Mouse (Mus musculus) heart, embryonic 12.5 days (tissue): ENCODE data around the gene Megf8. TPM values are rescaled to one million over a fixed set of nuclear protein-coding genes. Genes with fewer than 3 reads are reported as not detected.
A peak's percentile ranks its signal among the peaks of the same experiment; 100 is the strongest.

Experiments
- ATAC-seq: fragments of 200-750 bp; cut with Nextera tagmentation; 2 replicates; pipeline ENCODE4 v1.8.0; 2017; ENCODE audit warnings: moderate TSS enrichment, moderate library complexity; ENCODE audit not compliant: insufficient number of reproducible peaks, low FRiP score
- H3K27ac ChIP-seq: fragments of 300-500 bp; sonication (generic); 2 replicates; pipeline ENCODE4 v1.5.1; 2016; ENCODE audit warnings: mild to moderate bottlenecking, moderate library complexity; ENCODE audit not compliant: poor library complexity, severe bottlenecking
- H3K27me3 ChIP-seq: fragments of 300-500 bp; sonication (generic); replicated peaks from 2 replicates; pipeline ENCODE4 v1.6.1; 2016; ENCODE audit warnings: mild to moderate bottlenecking, moderate library complexity
- H3K36me3 ChIP-seq: fragments of 300-500 bp; sonication (generic); 2 replicates; pipeline ENCODE4 v1.6.1; 2016; ENCODE audit warnings: mild to moderate bottlenecking, moderate library complexity
- H3K4me1 ChIP-seq: fragments of 300-500 bp; sonication (generic); replicated peaks from 2 replicates; pipeline ENCODE4 v1.6.1; 2016; ENCODE audit warnings: mild to moderate bottlenecking
- H3K4me2 ChIP-seq: fragments of 300-500 bp; sonication (generic); 2 replicates; pipeline ENCODE4 v1.6.1; 2016; ENCODE audit warnings: mild to moderate bottlenecking, moderate library complexity
- H3K4me3 ChIP-seq: fragments of 300-500 bp; sonication (generic); 2 replicates; pipeline ENCODE4 v1.5.1; 2016; ENCODE audit warnings: mild to moderate bottlenecking
- H3K9ac ChIP-seq: fragments of 300-500 bp; sonication (generic); 2 replicates; pipeline ENCODE4 v1.6.1; 2016; ENCODE audit warnings: mild to moderate bottlenecking, moderate library complexity
- H3K9me3 ChIP-seq: fragments of 300-500 bp; sonication (generic); replicated peaks from 2 replicates; pipeline ENCODE4 v1.6.1; 2016; ENCODE audit warnings: mild to moderate bottlenecking, moderate library complexity
- WGBS: fragments of 180-500 bp; shearing (Covaris S2); methylation state at CpG from one replicate; pipeline ENCODE4 v1.1.7; 2016; 5-methylcytosine and 5-hydroxymethylcytosine counted together
- polyA plus RNA-seq: library from polyadenylated mRNA; unstranded; fragments of >200 nt; fragmentation: Nextera tagmentation; extraction: Ambion mirVana; gene quantifications from 2 replicates; pipeline ENCODE4 v1.2.1, GENCODE M21; 2016

Gene Megf8
- polyA plus RNA-seq, 1 experiment from 2014 or later: 10.3 TPM

DNA sequence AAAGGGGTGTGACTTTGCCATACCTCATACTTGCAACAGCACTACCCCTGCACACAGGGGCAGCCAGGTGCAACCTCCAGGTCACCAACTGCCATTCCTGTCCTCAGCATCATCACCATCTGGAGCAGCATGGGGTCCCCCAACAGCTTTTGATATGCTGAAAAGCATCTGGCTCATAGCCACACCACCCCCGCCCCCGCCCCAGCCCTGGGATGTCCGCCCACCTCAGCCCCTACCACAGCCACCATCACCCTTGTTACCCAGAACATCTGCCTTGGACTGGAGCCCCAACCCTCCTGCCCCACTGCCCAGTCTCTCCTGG is 13.3 kb upstream of the Megf8 start:
- Histone ChIP-seq H3K27me3 (peaks cover 57% of the 10 kb centered on the region), H3K9me3 (no peaks in the 10 kb centered on the region), H3K4me2 (no peak overlapping the region), H3K27ac (no peak overlapping the region), H3K9ac (no peak overlapping the region), H3K4me1 (peaks cover 10% of the 10 kb centered on the region), H3K36me3 (no peaks in the 10 kb centered on the region), H3K4me3 (no peak overlapping the region)
- 72% methylated on average over 3 of the region's 3 CpGs for WGBS
- ATAC-seq: no peak

DNA sequence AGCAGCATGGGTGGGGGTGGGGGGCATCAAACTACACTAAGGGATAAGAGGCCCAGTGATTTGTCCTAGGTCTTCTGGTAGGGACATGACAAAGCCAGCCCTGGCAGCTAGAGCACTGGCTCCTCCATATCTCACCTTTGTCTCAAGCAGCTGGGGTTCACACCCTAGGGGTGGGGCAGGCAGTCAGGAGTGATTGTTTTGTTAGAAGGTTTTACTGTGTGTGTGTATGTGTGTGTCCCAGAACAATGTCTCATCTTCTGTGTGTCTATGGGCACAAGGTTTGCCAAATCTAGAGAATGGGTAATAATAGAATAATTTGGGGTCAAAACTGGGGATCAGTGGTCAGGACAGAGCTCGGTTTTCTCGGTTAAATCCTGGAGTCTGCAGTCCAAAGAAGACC is 11.5 kb upstream of the Megf8 start:
- H3K27ac ChIP-seq: no peak overlapping the region
- 2% methylated on average over 2 of the region's 2 CpGs for WGBS
- H3K4me2 ChIP-seq: peak overlapping the region; percentile 93
- no peaks in the 10 kb centered on the region for H3K36me3 ChIP-seq
- H3K9me3 ChIP-seq: no peaks in the 10 kb centered on the region
- peaks cover 70% of the 10 kb centered on the region for H3K27me3 ChIP-seq
- no peak for ATAC-seq
- no peak overlapping the region; the same call in 1 of the 2 replicates for H3K9ac ChIP-seq
- H3K4me3 ChIP-seq: peak overlapping the region; percentile 59
- peaks cover 10% of the 10 kb centered on the region for H3K4me1 ChIP-seq

DNA sequence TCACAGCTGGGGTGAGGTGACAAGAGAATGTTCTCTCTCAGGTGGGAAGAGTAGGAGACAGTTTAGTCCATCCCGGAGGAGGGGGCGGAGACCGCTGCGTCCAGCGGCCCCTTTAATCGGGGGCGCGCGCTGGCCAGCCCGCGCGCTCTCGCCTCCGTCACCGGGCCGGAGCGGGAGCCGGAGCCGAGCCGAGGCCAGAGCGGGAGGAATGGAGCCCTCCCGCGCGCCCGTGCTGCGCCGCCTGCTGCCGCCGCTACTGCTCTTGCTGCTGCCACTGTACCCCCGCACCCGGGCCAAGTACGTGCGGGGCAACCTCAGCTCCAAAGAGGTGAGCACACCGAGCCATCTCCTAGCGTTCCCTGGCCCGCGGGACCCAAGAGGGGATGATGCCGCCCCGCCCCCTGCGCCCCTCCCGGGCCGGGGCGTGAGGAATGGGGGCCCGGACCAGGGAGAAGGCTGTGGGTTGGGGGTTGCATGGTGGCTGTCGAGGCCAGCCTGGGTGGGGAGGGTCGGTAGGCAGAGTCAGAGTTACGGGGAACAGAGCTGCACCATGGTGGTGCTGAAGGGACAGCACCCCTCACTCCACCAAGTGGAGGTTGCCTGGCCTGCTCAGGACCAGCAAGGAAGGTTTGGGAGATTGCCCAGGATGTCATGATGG is 10.9 kb upstream of the Megf8 start, which contains the start of gene Tmem145:
Gene Tmem145 (plus strand): TSS at position 151 of the 658 bp plus-strand sequence.
- H3K9me3 ChIP-seq: no peaks in the 10 kb centered on the region
- H3K9ac ChIP-seq: peak within 1 kb of the TSS; percentile 1; the same call in 1 of the 2 replicates
- peak within 1 kb of the TSS; percentile 59 for H3K4me3 ChIP-seq
- no peak within 1 kb of the TSS for H3K27ac ChIP-seq
- H3K27me3 ChIP-seq: peaks cover 70% of the 10 kb centered on the region
- no peaks in the 10 kb centered on the region for H3K36me3 ChIP-seq
- peaks cover 10% of the 10 kb centered on the region for H3K4me1 ChIP-seq
- under 1% methylated on average over 47 of the region's 47 CpGs for WGBS
- peak; percentile 60 for ATAC-seq
- peak within 1 kb of the TSS; percentile 93 for H3K4me2 ChIP-seq

DNA sequence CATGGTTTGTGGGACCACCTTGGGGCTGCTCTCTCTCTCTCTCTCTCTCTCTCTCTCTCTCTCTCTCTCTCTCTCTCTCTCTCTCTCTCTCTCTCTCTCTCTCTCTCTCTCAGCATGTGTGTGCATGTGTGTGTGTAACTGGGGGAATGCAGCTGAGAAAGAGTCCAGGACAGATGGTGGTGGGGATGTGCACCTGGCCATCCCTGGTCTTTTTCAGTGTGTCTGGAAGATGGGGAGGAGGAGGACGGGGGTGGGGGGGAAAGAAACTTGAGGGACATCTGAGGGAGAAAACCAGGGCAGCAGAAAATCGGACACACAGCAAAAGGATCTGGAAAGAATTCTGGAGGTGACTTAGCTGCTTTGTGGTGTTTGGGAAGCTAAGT is 10.4 kb upstream of the Megf8 start:
- no peak overlapping the region for H3K27ac ChIP-seq
- WGBS: 39% methylated on average over 2 of the region's 2 CpGs
- H3K9me3 ChIP-seq: no peaks in the 10 kb centered on the region
- peak overlapping the region; percentile 93; the same call in 1 of the 2 replicates for H3K4me2 ChIP-seq
- no peak overlapping the region for H3K9ac ChIP-seq
- H3K36me3 ChIP-seq: no peaks in the 10 kb centered on the region
- H3K27me3 ChIP-seq: peaks cover 71% of the 10 kb centered on the region
- H3K4me3 ChIP-seq: no peak overlapping the region; the same call in 1 of the 2 replicates
- H3K4me1 ChIP-seq: peaks cover 10% of the 10 kb centered on the region
- no peak; the same call in 1 of the 2 replicates for ATAC-seq

DNA sequence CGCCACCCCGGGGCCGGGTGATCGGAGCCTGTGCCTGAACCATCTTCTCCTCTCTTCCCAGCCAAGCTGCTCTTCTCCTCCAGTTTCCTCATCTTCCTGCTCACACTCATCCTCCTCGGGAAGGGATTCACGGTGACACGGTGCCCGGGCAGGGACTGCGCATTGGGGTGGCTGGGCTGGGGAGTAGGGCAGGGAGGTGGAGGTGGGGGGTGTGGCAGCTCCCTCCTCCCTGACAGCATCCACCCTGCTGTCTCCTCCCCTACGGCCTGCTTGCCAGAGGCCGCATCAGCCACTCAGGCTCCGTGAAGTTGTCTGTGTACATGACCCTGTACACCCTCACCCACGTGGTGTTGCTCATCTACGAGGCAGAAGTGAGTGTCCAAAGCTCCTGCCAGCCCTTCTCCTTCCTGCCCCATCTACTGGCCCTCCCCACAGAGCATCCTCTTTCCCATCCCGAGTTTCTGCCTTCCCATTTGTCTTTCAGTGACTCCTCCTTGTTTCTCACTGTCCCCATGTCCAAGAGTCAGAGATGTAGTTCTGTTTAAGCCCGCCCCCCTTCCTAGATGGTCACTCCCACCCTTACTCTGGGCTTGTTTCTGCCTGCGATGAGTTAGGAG is 8.2 kb upstream of the Megf8 start:
- H3K9me3 ChIP-seq: no peaks in the 10 kb centered on the region
- peaks cover 10% of the 10 kb centered on the region for H3K4me1 ChIP-seq
- no peak overlapping the region for H3K4me3 ChIP-seq
- no peak overlapping the region for H3K4me2 ChIP-seq
- ATAC-seq: no peak
- no peak overlapping the region for H3K27ac ChIP-seq
- no peaks in the 10 kb centered on the region for H3K36me3 ChIP-seq
- peaks cover 79% of the 10 kb centered on the region for H3K27me3 ChIP-seq
- H3K9ac ChIP-seq: no peak overlapping the region
- 57% methylated on average over 17 of the region's 17 CpGs for WGBS

DNA sequence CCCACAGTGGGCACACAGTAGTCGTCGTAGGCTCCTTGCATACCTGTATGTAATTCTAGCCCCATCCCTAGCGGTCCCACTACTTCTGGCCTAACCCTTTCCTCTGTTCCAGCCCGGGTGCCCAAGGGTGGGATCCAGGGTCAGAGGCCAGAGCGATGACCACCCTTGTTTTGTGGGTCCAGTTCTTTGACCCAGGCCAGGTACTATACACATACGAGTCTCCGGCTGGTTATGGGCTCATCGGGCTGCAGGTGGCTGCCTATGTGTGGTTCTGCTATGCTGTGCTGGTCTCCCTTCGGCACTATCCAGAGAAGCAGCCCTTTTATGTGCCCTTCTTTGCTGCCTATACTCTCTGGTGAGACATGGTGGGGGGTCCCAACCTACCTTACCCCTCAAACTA is 7.5 kb upstream of the Megf8 start:
- no peak overlapping the region for H3K27ac ChIP-seq
- no peak overlapping the region for H3K9ac ChIP-seq
- ATAC-seq: no peak
- no peak overlapping the region for H3K4me3 ChIP-seq
- H3K4me1 ChIP-seq: peaks cover 10% of the 10 kb centered on the region
- peaks cover 81% of the 10 kb centered on the region for H3K27me3 ChIP-seq
- no peaks in the 10 kb centered on the region for H3K36me3 ChIP-seq
- WGBS: 81% methylated on average over 9 of the region's 9 CpGs
- no peaks in the 10 kb centered on the region for H3K9me3 ChIP-seq
- no peak overlapping the region for H3K4me2 ChIP-seq

DNA sequence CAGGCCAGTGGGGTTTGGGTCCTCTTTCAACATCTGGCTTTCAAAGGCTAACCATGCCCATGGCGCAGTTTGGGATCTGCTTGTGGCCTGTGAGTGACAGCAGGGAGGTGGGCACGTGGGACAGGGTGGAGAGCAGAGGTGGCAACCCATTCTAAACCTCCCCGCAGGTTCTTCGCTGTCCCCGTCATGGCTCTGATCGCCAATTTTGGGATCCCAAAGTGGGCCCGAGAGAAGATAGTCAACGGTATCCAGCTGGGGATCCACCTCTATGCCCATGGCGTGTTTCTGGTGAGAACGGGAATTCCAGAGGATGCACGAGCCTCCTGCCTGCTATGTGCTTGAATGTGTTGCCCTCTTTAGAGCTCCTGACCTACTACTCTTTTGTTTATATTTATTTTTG is 5.8 kb upstream of the Megf8 start:
- ATAC-seq: no peak
- H3K4me2 ChIP-seq: no peak overlapping the region
- no peaks in the 10 kb centered on the region for H3K36me3 ChIP-seq
- no peaks in the 10 kb centered on the region for H3K9me3 ChIP-seq
- WGBS: 76% methylated on average over 11 of the region's 11 CpGs
- H3K27me3 ChIP-seq: peaks cover 82% of the 10 kb centered on the region
- H3K4me3 ChIP-seq: no peak overlapping the region
- no peak overlapping the region for H3K9ac ChIP-seq
- H3K4me1 ChIP-seq: peaks cover 15% of the 10 kb centered on the region
- H3K27ac ChIP-seq: no peak overlapping the region

GRCm38 (mm10) chr7:25313325-25313724 is 3.6 kb upstream of the Megf8 start:
- Histone ChIP-seq H3K9ac (no peak overlapping the region), H3K4me1 (peaks cover 21% of the 10 kb centered on the region)
- 26% methylated on average over 7 of the region's 7 CpGs for WGBS

DNA sequence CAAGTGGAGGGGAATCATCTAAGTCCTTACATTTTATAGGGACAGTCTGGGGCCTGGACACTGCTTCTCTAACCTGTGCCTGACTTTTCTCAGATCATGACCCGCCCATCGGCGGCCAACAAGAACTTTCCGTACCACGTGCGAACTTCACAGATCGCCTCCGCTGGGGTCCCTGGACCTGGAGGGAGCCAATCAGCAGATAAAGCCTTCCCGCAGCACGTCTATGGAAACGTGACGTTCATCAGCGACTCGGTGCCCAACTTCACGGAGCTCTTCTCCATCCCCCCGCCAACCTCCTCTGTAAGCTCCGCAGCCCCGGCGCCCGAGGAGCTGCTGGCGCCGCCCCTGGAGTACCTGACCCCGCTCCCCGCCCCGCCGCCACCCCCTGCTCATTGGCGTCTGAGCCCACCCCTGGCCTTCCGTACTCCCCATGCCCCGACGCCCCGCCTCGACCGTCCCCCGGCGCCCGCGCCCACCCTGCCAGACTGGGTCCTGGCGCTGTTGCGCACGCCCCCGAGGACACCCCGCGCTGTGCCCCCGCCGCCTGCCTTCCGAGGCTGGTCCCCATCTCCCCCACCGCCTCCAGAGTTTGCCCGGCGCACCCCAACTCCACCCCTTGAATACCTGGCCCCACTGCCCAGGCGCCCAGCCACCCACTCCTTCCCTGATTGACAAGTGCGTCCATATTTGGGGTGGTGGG is 2.2 kb upstream of the Megf8 start:
- Histone ChIP-seq H3K4me2 (peak overlapping the region; percentile 75), H3K9me3 (no peaks in the 10 kb centered on the region), H3K27ac (no peak overlapping the region), H3K4me3 (peak overlapping the region; percentile 48), H3K4me1 (peaks cover 21% of the 10 kb centered on the region), H3K27me3 (peaks cover 49% of the 10 kb centered on the region), H3K36me3 (no peaks in the 10 kb centered on the region), H3K9ac (peak overlapping the region; percentile 55)
- WGBS: 1% methylated on average over 51 of the region's 51 CpGs
- ATAC-seq: no peak

More at GRCm38 (mm10) chr7:25313325-25313724, 3.6 kb upstream of the Megf8 start:
- peaks cover 63% of the 10 kb centered on the region for H3K27me3 ChIP-seq
- no peak overlapping the region for H3K27ac ChIP-seq
- no peak overlapping the region for H3K4me2 ChIP-seq
- no peaks in the 10 kb centered on the region for H3K36me3 ChIP-seq
- no peaks in the 10 kb centered on the region for H3K9me3 ChIP-seq
- no peak for ATAC-seq
- H3K4me3 ChIP-seq: no peak overlapping the region

DNA sequence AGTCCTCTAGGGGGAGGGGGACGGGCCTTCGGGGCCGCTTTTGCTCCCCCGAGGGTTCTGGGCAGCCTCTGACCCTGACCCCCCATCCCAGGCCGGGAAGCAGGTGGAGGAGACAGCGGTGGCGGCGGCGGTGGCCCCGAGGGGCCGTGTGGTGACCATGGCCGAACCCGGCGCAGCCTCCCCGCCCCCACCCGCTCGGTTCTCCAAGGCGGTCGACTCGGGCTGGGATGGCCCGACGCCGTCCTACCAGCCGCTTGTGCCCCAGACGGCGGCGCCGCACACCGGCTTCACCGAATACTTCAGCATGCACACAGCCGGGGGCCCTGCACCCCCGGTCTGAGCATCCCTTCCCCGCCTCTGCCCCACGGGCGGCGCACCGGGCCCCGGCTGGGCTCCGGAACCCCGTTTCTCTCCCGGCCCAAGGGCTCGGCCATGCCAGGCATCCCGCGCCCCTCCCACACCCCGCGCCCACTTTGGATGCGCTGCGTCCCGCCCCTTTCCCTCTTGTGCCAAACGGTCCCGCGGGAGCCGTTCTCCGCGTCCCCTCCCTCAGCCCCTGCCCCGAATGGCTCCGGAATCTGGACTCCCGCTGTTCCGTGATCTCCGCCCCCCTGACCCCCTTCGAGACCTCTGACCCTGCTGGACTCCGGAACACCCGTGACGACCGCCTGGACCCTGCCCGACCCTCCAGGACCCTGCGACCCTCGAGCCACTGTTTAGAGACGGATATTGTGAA is 1.5 kb upstream of the Megf8 start:
- WGBS: under 1% methylated on average over 67 of the region's 69 CpGs

More for the DNA sequence above, 1.5 kb upstream of the Megf8 start:
- H3K4me3 ChIP-seq: peak overlapping the region; percentile 48
- H3K27ac ChIP-seq: no peak overlapping the region
- no peak for ATAC-seq
- peaks cover 21% of the 10 kb centered on the region for H3K4me1 ChIP-seq
- H3K4me2 ChIP-seq: peak overlapping the region; percentile 75
- no peaks in the 10 kb centered on the region for H3K36me3 ChIP-seq
- H3K27me3 ChIP-seq: peaks cover 47% of the 10 kb centered on the region
- H3K9me3 ChIP-seq: no peaks in the 10 kb centered on the region
- peak overlapping the region; percentile 55 for H3K9ac ChIP-seq
